Mouse (Mus musculus) liver, embryonic 12.5 days (tissue): ENCODE data around the gene Grm1. TPM values are rescaled to one million over a fixed set of nuclear protein-coding genes. Genes with fewer than 3 reads are reported as not detected.

Experiments
- ATAC-seq: fragments of 200-750 bp; cut with Nextera tagmentation; 2 replicates; pipeline ENCODE4 v1.8.0; 2017; ENCODE audit warnings: moderate number of reproducible peaks, mild to moderate bottlenecking, moderate library complexity
- H3K27ac ChIP-seq: fragments of 300-500 bp; sonication (generic); 2 replicates; pipeline ENCODE4 v1.5.1; 2016; ENCODE audit warnings: mild to moderate bottlenecking
- H3K27me3 ChIP-seq: fragments of 300-500 bp; sonication (generic); replicated peaks from 2 replicates; pipeline ENCODE4 v1.6.1; 2016; ENCODE audit warnings: mild to moderate bottlenecking, moderate library complexity
- H3K36me3 ChIP-seq: fragments of 300-500 bp; sonication (generic); 2 replicates; pipeline ENCODE4 v1.6.1; 2016; ENCODE audit warnings: mild to moderate bottlenecking, moderate library complexity
- H3K4me1 ChIP-seq: fragments of 300-500 bp; sonication (generic); 2 replicates; pipeline ENCODE4 v1.6.1; 2016
- H3K4me2 ChIP-seq: fragments of 300-500 bp; sonication (generic); 2 replicates; pipeline ENCODE4 v1.6.1; 2016; ENCODE audit warnings: mild to moderate bottlenecking, moderate library complexity
- H3K4me3 ChIP-seq: fragments of 300-500 bp; sonication (generic); 2 replicates; pipeline ENCODE4 v1.5.1; 2016; ENCODE audit warnings: mild to moderate bottlenecking, moderate library complexity
- H3K9ac ChIP-seq: fragments of 300-500 bp; sonication (generic); 2 replicates; pipeline ENCODE4 v1.6.1; 2016; ENCODE audit warnings: mild to moderate bottlenecking, moderate library complexity
- H3K9me3 ChIP-seq: fragments of 300-500 bp; sonication (generic); replicated peaks from 2 replicates; pipeline ENCODE4 v1.6.1; 2016; ENCODE audit warnings: mild to moderate bottlenecking, moderate library complexity
- WGBS: fragments of 180-500 bp; shearing (Covaris S2); methylation state at CpG from one replicate; pipeline ENCODE4 v1.1.7; 2016; ENCODE audit not compliant: insufficient replicate concordance; 5-methylcytosine and 5-hydroxymethylcytosine counted together
- polyA plus RNA-seq: library from polyadenylated mRNA; unstranded; fragments of >200 nt; fragmentation: Nextera tagmentation; extraction: Ambion mirVana; gene quantifications from 2 replicates; pipeline ENCODE4 v1.2.1, GENCODE M21; 2016

Grm1 gene
- polyA plus RNA-seq, 1 experiment from 2014 or later = not detected

DNA sequence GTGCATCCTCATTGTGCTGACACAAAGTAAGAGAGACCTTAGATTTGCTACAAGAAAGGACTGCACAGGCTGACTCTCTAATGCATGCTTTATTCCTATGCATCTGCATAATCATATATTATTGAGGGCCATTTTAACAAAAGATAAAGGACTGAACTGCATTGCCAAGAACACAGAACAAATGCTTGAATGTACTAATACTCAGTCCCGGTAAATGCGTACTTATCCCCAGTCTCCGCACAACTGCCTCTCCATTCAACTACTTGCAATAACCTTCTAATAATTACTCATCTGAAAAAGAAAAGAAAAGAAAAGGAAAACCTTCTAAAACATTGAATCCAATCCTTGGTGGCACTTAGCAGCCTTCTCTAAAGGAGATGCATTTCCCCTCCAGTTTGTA is 272.4 kb downstream of the Grm1 start:
- Histone ChIP-seq H3K9me3 (no peaks in the 10 kb centered on the region), H3K4me2 (no peak overlapping the region), H3K27me3 (no peaks in the 10 kb centered on the region), H3K36me3 (no peaks in the 10 kb centered on the region), H3K27ac (no peak overlapping the region), H3K9ac (no peak overlapping the region), H3K4me1 (no peaks in the 10 kb centered on the region), H3K4me3 (no peak overlapping the region)
- WGBS = 94% methylated on average over 3 of the region's 3 CpGs
- no peak for ATAC-seq

- Histone ChIP-seq H3K36me3 (no peaks in the 10 kb centered on the region), H3K4me2 (no peak overlapping the region), H3K9me3 (no peaks in the 10 kb centered on the region), H3K27me3 (no peaks in the 10 kb centered on the region), H3K4me1 (no peaks in the 10 kb centered on the region), H3K27ac (no peak overlapping the region), H3K4me3 (no peak overlapping the region), H3K9ac (no peak overlapping the region)
- WGBS = 73% methylated on average over 1 of the region's 1 CpGs
- no peak for ATAC-seq
Observed at GRCm38 (mm10) chr10:10795321-10795720, 286.8 kb downstream of the Grm1 start.

DNA sequence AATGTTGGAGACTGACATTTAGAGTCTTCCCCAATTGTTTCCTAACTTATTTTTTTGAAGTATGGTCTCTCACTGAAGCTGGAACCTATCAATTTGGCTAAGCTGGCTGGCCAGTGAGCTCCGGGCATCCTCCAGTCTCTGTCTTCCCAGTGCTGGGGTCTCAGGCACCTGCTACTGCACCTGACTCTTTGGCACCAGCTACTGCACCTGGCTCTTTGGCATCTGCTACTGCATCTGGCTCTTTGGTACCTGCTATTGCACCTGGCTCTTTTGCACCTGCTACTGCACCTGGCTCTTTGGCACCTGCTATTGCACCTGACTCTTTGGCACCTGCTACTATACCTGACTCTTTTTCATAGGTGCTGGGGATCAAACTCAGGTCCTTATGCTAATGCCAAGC is 291.7 kb downstream of the Grm1 start:
- no peaks in the 10 kb centered on the region for H3K36me3 ChIP-seq
- H3K4me2 ChIP-seq = no peak overlapping the region
- ATAC-seq = no peak
- H3K4me3 ChIP-seq = no peak overlapping the region
- H3K27ac ChIP-seq = no peak overlapping the region
- WGBS = 70% methylated on average over 1 of the region's 1 CpGs
- H3K9me3 ChIP-seq = no peaks in the 10 kb centered on the region
- H3K9ac ChIP-seq = no peak overlapping the region
- no peaks in the 10 kb centered on the region for H3K27me3 ChIP-seq
- H3K4me1 ChIP-seq = no peaks in the 10 kb centered on the region

DNA sequence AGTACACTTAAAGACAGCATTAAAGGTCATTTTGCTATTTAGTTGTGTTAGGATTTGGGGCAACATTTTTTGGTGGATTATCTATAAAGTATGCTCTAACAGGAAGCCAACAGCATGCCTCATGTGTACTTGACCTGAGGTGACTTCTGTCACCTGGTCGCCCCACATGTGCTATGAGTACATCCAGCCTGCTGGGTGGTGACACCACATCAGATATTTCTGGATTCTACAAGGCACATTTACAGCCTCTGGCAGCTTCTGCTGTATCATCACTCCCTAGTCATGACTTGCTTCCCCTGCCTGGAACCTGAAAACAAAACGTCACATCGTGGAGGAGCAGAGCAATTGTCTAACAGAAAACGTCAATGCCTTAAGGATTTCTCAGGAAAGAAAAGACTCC is 292.2 kb downstream of the Grm1 start:
- 57% methylated on average over 4 of the region's 4 CpGs for WGBS

DNA sequence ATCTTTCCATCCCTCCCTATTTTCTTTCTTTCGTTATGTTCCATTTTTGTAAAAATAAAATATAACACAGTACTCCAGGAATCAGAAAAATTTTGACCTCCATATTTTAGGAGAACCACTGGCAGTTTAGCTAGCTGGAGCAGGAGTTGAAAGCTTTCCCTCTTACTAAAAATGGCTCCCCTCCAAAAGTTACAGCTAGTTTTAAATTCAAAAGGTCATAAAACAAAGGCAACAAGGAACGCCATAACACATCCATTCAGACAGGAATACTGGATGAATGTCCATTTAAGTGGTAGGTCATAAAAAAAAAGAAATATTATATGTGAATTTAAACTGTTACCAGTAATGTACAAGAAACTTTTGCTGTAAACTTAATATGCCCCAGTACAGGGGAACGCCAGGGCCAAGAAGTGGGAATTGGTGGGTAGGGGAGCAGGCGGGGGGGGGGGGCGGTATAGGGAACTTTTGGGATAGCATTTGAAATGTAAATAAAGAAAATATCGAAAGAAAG is 294.2 kb downstream of the Grm1 start:
- H3K27ac ChIP-seq = no peak overlapping the region
- no peak overlapping the region for H3K4me2 ChIP-seq
- no peaks in the 10 kb centered on the region for H3K36me3 ChIP-seq
- no peaks in the 10 kb centered on the region for H3K4me1 ChIP-seq
- no peak overlapping the region for H3K4me3 ChIP-seq
- H3K9me3 ChIP-seq = no peaks in the 10 kb centered on the region
- H3K9ac ChIP-seq = no peak overlapping the region
- no peak for ATAC-seq
- H3K27me3 ChIP-seq = no peaks in the 10 kb centered on the region
- 65% methylated on average over 4 of the region's 6 CpGs for WGBS

More for the DNA sequence above, 292.2 kb downstream of the Grm1 start:
- Histone ChIP-seq H3K9me3 (no peaks in the 10 kb centered on the region), H3K36me3 (no peaks in the 10 kb centered on the region), H3K27me3 (no peaks in the 10 kb centered on the region), H3K4me3 (no peak overlapping the region), H3K4me1 (no peaks in the 10 kb centered on the region), H3K9ac (no peak overlapping the region), H3K4me2 (no peak overlapping the region), H3K27ac (no peak overlapping the region)
- ATAC-seq = no peak

GRCm38 (mm10) chr10:10785122-10785521 is 297.0 kb downstream of the Grm1 start:
- Histone ChIP-seq H3K9ac (no peak overlapping the region), H3K4me1 (no peaks in the 10 kb centered on the region), H3K9me3 (no peaks in the 10 kb centered on the region), H3K4me3 (no peak overlapping the region), H3K27me3 (no peaks in the 10 kb centered on the region), H3K36me3 (no peaks in the 10 kb centered on the region), H3K27ac (no peak overlapping the region), H3K4me2 (no peak overlapping the region)
- no peak for ATAC-seq
- 70% methylated on average over 3 of the region's 3 CpGs for WGBS

DNA sequence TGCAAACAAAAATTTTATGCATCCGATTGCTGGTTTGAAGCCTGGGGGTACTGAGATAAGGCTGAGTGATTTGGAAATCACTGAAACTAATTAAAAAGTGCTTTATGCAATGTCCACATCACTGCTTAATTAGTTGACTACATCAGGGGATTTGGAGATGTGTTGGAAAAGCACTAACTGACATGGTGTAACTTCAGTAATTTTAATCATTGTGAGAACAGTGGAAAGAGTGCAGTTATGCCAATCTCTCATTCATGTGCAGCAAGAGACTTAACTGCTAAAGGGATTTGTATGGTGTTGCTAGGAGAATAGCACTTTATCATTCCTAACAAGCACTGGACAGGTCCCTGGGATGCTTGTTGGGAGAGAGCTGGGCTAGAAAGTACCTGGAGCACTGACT is 307.3 kb downstream of the Grm1 start:
- Histone ChIP-seq H3K36me3 (no peaks in the 10 kb centered on the region), H3K4me3 (no peak overlapping the region), H3K9ac (no peak overlapping the region), H3K4me2 (no peak overlapping the region), H3K9me3 (no peaks in the 10 kb centered on the region), H3K27me3 (no peaks in the 10 kb centered on the region), H3K27ac (no peak overlapping the region), H3K4me1 (no peaks in the 10 kb centered on the region)
- ATAC-seq = no peak
- WGBS = 76% methylated on average over 1 of the region's 1 CpGs

DNA sequence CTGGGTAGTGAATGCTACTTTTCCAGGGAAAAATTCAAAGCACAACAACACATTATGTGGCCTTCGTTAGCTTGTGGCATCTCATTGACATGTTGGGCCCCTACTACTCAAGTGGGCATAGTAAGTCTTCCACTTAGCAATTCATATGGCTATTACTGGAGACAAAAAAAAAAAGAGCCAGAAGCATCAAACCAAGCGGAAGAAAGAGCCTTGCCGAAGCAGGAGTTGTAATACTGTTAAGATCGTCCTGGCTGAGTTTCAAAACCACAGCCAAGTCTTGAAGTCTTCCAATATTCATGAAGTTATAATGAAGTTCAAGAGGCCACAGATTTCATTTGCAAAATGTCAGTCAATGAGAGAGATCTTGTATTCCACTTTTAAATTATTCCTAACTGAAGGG is 319.1 kb downstream of the Grm1 start:
- WGBS = 72% methylated on average over 4 of the region's 4 CpGs

GRCm38 (mm10) chr10:10761274-10761673 is 320.9 kb downstream of the Grm1 start:
- WGBS = 53% methylated on average over 1 of the region's 1 CpGs
- no peak overlapping the region for H3K4me2 ChIP-seq
- H3K9ac ChIP-seq = no peak overlapping the region
- H3K4me3 ChIP-seq = no peak overlapping the region
- H3K36me3 ChIP-seq = no peaks in the 10 kb centered on the region
- no peaks in the 10 kb centered on the region for H3K4me1 ChIP-seq
- no peak overlapping the region for H3K27ac ChIP-seq
- no peaks in the 10 kb centered on the region for H3K27me3 ChIP-seq
- no peaks in the 10 kb centered on the region for H3K9me3 ChIP-seq
- ATAC-seq = no peak

More for the DNA sequence above, 319.1 kb downstream of the Grm1 start:
- Histone ChIP-seq H3K4me1 (no peaks in the 10 kb centered on the region), H3K36me3 (no peaks in the 10 kb centered on the region), H3K27ac (no peak overlapping the region), H3K9me3 (no peaks in the 10 kb centered on the region), H3K4me3 (no peak overlapping the region), H3K4me2 (no peak overlapping the region), H3K9ac (no peak overlapping the region), H3K27me3 (no peaks in the 10 kb centered on the region)
- no peak for ATAC-seq

- no peak for ATAC-seq
- H3K4me3 ChIP-seq = no peak overlapping the region
- no peak overlapping the region for H3K9ac ChIP-seq
- no peak overlapping the region for H3K4me2 ChIP-seq
- H3K27ac ChIP-seq = no peak overlapping the region
- H3K4me1 ChIP-seq = no peaks in the 10 kb centered on the region
- no peaks in the 10 kb centered on the region for H3K9me3 ChIP-seq
- H3K36me3 ChIP-seq = no peaks in the 10 kb centered on the region
- 62% methylated on average over 2 of the region's 2 CpGs for WGBS
- no peaks in the 10 kb centered on the region for H3K27me3 ChIP-seq
Observed at GRCm38 (mm10) chr10:10760801-10761200, 321.4 kb downstream of the Grm1 start.

DNA sequence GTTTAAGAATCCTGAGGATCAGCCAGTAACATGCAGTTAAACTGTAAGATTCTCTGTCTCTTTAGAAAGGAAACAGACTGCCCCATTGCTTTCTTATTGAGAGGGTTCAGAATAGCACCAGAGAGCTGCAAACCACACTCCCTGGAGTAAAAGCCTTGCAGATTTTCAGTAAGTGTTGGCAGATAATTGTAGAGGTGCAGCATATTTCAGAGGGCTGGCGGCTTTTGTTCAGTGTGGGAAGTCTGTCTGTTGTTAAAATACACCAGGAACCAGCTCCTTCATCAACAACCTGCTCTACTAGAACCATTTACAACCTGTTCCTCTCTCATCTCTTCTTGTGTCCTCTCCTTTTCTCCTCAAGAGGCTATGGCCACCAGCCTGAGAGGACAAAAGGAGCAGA is 331.1 kb downstream of the Grm1 start:
- no peak overlapping the region for H3K4me2 ChIP-seq
- H3K4me3 ChIP-seq = no peak overlapping the region
- H3K27me3 ChIP-seq = no peaks in the 10 kb centered on the region
- H3K9ac ChIP-seq = no peak overlapping the region
- H3K9me3 ChIP-seq = no peaks in the 10 kb centered on the region
- no peaks in the 10 kb centered on the region for H3K4me1 ChIP-seq
- no peaks in the 10 kb centered on the region for H3K36me3 ChIP-seq
- no peak overlapping the region for H3K27ac ChIP-seq
- ATAC-seq = no peak
- 63% methylated on average over 1 of the region's 1 CpGs for WGBS

DNA sequence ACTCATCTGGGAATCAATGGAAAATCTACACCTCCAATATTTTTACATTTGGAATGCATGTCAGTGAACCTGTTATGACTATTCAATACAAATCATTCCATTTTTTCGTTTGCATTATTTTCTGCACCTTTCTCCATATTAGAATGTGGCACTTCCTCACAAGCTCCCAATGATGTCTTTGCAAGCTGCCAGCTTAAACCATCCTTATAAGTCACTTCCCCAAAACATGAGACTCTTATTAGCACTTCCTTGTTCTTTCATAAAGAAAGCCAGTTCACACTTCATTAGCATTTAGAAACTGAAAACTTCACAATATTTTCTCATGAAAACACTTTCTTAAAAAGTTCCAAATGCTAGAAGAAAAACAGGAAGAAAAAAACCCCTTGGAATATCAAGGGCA is 338.1 kb downstream of the Grm1 start:
- no peak overlapping the region for H3K9ac ChIP-seq
- H3K27ac ChIP-seq = no peak overlapping the region
- WGBS = 19% methylated on average over 1 of the region's 1 CpGs
- H3K36me3 ChIP-seq = no peaks in the 10 kb centered on the region
- no peak overlapping the region for H3K4me3 ChIP-seq
- no peaks in the 10 kb centered on the region for H3K27me3 ChIP-seq
- H3K4me2 ChIP-seq = no peak overlapping the region
- ATAC-seq = no peak
- H3K4me1 ChIP-seq = no peaks in the 10 kb centered on the region
- no peaks in the 10 kb centered on the region for H3K9me3 ChIP-seq

- Histone ChIP-seq H3K4me1 (no peaks in the 10 kb centered on the region), H3K4me3 (no peak overlapping the region), H3K4me2 (no peak overlapping the region), H3K27ac (no peak overlapping the region), H3K9me3 (no peaks in the 10 kb centered on the region), H3K27me3 (no peaks in the 10 kb centered on the region), H3K9ac (no peak overlapping the region), H3K36me3 (no peaks in the 10 kb centered on the region)
- ATAC-seq = no peak
- 70% methylated on average over 2 of the region's 2 CpGs for WGBS
Observed at GRCm38 (mm10) chr10:10742172-10742571, 340.0 kb downstream of the Grm1 start.
